Mouse (Mus musculus) gastrocnemius, postnatal 36 days (tissue): ENCODE data around the gene Olfr1344. TPM values are rescaled to one million over a fixed set of nuclear protein-coding genes. Genes with fewer than 3 reads are reported as not detected.

Source experiments
- total RNA-seq, 2 experiments: library from RNA; stranded (reverse); gene quantifications; 2 replicates each; pipeline ENCODE4 v1.2.3; 2021

The Olfr1344 gene
- total RNA-seq, 2 experiments from 2014 or later: not detected

Other genes starting within 250 kb of the Olfr1344 start
- gene Galp, start 241.6 kb upstream of the Olfr1344 start, total RNA-seq: not detected
- not detected for gene Zscan5b, start 216.4 kb upstream of the Olfr1344 start, total RNA-seq
- gene Epp13, start 186.0 kb upstream of the Olfr1344 start, total RNA-seq: not detected
- 1 to 10 TPM; 3.5 to 3.6 TPM for gene Zfp667, start 152.1 kb upstream of the Olfr1344 start, total RNA-seq
- under 1 TPM; 0.46 to 0.49 TPM for gene Zfp583, start 107.4 kb upstream of the Olfr1344 start, total RNA-seq
- gene Gm3854, start 94.9 kb upstream of the Olfr1344 start, total RNA-seq: under 1 TPM; 0.18 to 0.32 TPM
- 1 to 10 TPM; 1.4 to 2.2 TPM for gene Zfp78, start 75.4 kb upstream of the Olfr1344 start, total RNA-seq
- gene Zfp28, start 55.4 kb upstream of the Olfr1344 start, total RNA-seq: 1 to 10 TPM in 1 of 2 experiments, under 1 TPM in 1; 0.77 to 1.2 TPM
- under 1 TPM in 1 of 2 experiments, not detected in 1; 0.32 TPM for gene Smim17, start 40.0 kb upstream of the Olfr1344 start, total RNA-seq
- gene Gm20715, start 28.4 kb upstream of the Olfr1344 start, total RNA-seq: not detected
- not detected for gene Olfr1336, start 17.5 kb downstream of the Olfr1344 start, total RNA-seq
- not detected for gene Olfr1346, start 28.4 kb downstream of the Olfr1344 start, total RNA-seq
- not detected for gene Olfr5, start 48.3 kb downstream of the Olfr1344 start, total RNA-seq
- not detected for gene Olfr1347, start 61.1 kb downstream of the Olfr1344 start, total RNA-seq
- gene Olfr1348, start 70.1 kb downstream of the Olfr1344 start, total RNA-seq: not detected
- not detected for gene Olfr1349, start 84.3 kb downstream of the Olfr1344 start, total RNA-seq
- not detected for gene Olfr1350, start 126.2 kb downstream of the Olfr1344 start, total RNA-seq